Mouse (Mus musculus) intestine, embryonic 15.5 days (tissue): ENCODE results near the gene B2m. TPM values are rescaled to one million over a fixed set of nuclear protein-coding genes. Genes with fewer than 3 reads are reported as not detected.

Experiments used
- ATAC-seq: fragments of 200-750 bp; cut with Nextera tagmentation; 2 replicates; pipeline ENCODE4 v1.8.0; 2017; ENCODE audit warnings: moderate TSS enrichment, moderate library complexity
- H3K27ac ChIP-seq: fragments of 300-500 bp; sonication (generic); 2 replicates; pipeline ENCODE4 v1.5.1; 2015; ENCODE audit warnings: mild to moderate bottlenecking, inconsistent platforms
- H3K27me3 ChIP-seq: fragments of 300-500 bp; sonication (generic); replicated peaks from 2 replicates; pipeline ENCODE4 v1.6.1; 2015; ENCODE audit warnings: inconsistent platforms
- H3K36me3 ChIP-seq: fragments of 300-500 bp; sonication (generic); 2 replicates; pipeline ENCODE4 v1.6.1; 2015; ENCODE audit warnings: inconsistent platforms
- H3K4me1 ChIP-seq: fragments of 300-500 bp; sonication (generic); replicated peaks from 2 replicates; pipeline ENCODE4 v1.6.1; 2015; ENCODE audit warnings: inconsistent platforms
- H3K4me2 ChIP-seq: fragments of 300-500 bp; sonication (generic); replicated peaks from 2 replicates; pipeline ENCODE4 v1.6.1; 2015; ENCODE audit warnings: mild to moderate bottlenecking, inconsistent platforms
- H3K4me3 ChIP-seq: fragments of 300-500 bp; sonication (generic); replicated peaks from 2 replicates; pipeline ENCODE4 v1.5.1; 2015; ENCODE audit warnings: inconsistent platforms
- H3K9ac ChIP-seq: fragments of 300-500 bp; sonication (generic); 2 replicates; pipeline ENCODE4 v1.6.1; 2015; ENCODE audit warnings: inconsistent platforms
- H3K9me3 ChIP-seq: fragments of 300-500 bp; sonication (generic); 2 replicates; pipeline ENCODE4 v1.6.1; 2016; ENCODE audit warnings: inconsistent platforms
- WGBS: fragments of 180-500 bp; shearing (Covaris S2); methylation state at CpG from one replicate; pipeline ENCODE4 v1.1.7; 2015; 5-methylcytosine and 5-hydroxymethylcytosine counted together
- polyA plus RNA-seq: library from polyadenylated mRNA; unstranded; fragments of >200 nt; fragmentation: Nextera tagmentation; extraction: Ambion mirVana; gene quantifications from 2 replicates; pipeline ENCODE4 v1.2.1, GENCODE M21; 2015

The B2m gene
- polyA plus RNA-seq, 1 experiment from 2014 or later: 406 TPM

- no peak overlapping the region for H3K4me2 ChIP-seq
- H3K27ac ChIP-seq: no peak overlapping the region
- ATAC-seq: no peak
- no peaks in the 10 kb centered on the region for H3K9me3 ChIP-seq
- WGBS: 81% methylated on average over 11 of the region's 11 CpGs
- H3K4me1 ChIP-seq: no peaks in the 10 kb centered on the region
- H3K36me3 ChIP-seq: no peaks in the 10 kb centered on the region
- no peak overlapping the region for H3K4me3 ChIP-seq
- no peaks in the 10 kb centered on the region for H3K27me3 ChIP-seq
- H3K9ac ChIP-seq: no peak overlapping the region
These were observed 16.8 kb downstream of the B2m start for GRCm38 (mm10) chr2:122164293-122164692.

GRCm38 (mm10) chr2:122171292-122171691 is 23.8 kb downstream of the B2m start:
- no peak overlapping the region for H3K4me3 ChIP-seq
- H3K36me3 ChIP-seq: no peaks in the 10 kb centered on the region
- ATAC-seq: no peak
- no peak overlapping the region for H3K27ac ChIP-seq
- H3K27me3 ChIP-seq: no peaks in the 10 kb centered on the region
- no peak overlapping the region for H3K9ac ChIP-seq
- no peak overlapping the region for H3K4me2 ChIP-seq
- H3K9me3 ChIP-seq: no peaks in the 10 kb centered on the region
- 78% methylated on average over 6 of the region's 6 CpGs for WGBS
- H3K4me1 ChIP-seq: no peaks in the 10 kb centered on the region

DNA sequence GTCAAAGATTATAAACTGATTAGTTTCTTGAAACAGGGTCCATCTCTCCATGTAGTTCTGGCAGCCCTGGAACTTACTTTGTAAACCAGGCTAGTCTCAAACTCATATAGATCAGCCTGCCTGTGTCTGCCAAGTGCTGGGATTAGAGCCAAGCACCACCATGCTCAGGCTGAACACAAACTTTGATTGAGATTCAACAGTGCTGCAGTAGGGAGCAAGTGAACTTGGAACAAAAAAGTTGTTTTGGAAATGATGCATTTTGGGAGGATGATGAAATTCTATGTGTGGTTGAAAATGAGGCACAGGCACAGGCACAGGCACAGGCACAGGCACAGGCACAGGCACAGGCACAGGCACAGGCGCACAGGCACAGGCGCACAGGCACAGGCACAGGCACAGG is 24.7 kb downstream of the B2m start:
- Histone ChIP-seq H3K4me3 (no peak overlapping the region), H3K9me3 (no peaks in the 10 kb centered on the region), H3K27ac (no peak overlapping the region), H3K4me2 (no peak overlapping the region), H3K36me3 (no peaks in the 10 kb centered on the region), H3K9ac (no peak overlapping the region), H3K27me3 (no peaks in the 10 kb centered on the region), H3K4me1 (no peaks in the 10 kb centered on the region)
- ATAC-seq: no peak
- WGBS: 85% methylated on average over 2 of the region's 2 CpGs

GRCm38 (mm10) chr2:122180051-122180822 is 32.8 kb downstream of the B2m start:
- H3K27me3 ChIP-seq: no peaks in the 10 kb centered on the region
- H3K36me3 ChIP-seq: no peaks in the 10 kb centered on the region
- no peak for ATAC-seq
- H3K4me1 ChIP-seq: no peaks in the 10 kb centered on the region
- 68% methylated on average over 8 of the region's 8 CpGs for WGBS
- H3K4me3 ChIP-seq: no peak overlapping the region
- H3K9me3 ChIP-seq: no peaks in the 10 kb centered on the region
- H3K9ac ChIP-seq: no peak overlapping the region
- H3K4me2 ChIP-seq: no peak overlapping the region
- H3K27ac ChIP-seq: no peak overlapping the region

GRCm38 (mm10) chr2:122185086-122185485 is 37.6 kb downstream of the B2m start:
- Histone ChIP-seq H3K27ac (no peak overlapping the region), H3K4me3 (no peak overlapping the region), H3K9me3 (no peaks in the 10 kb centered on the region), H3K4me1 (no peaks in the 10 kb centered on the region), H3K9ac (no peak overlapping the region), H3K36me3 (no peaks in the 10 kb centered on the region), H3K27me3 (no peaks in the 10 kb centered on the region), H3K4me2 (no peak overlapping the region)
- ATAC-seq: no peak
- 84% methylated on average over 4 of the region's 4 CpGs for WGBS

DNA sequence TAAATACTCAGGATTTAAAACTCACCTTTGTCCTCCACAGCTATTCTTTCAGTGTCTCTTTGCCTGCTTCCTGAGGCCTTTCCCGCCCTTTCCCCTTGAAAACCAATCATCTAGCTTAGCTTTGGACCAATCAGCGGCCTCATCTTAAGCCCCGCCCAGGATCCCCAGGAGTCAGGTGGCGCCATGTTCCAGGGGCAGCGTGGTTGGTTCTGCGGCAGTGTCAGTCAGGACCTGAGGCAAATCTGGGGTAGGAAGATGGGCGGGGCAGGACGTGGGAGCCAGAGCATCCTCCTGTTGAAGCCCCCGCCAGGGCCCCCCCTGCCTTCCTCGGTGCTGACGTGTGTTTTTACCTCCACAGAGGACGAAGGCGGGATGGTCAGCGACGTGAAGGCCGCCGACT is 38.6 kb downstream of the B2m start, which contains the start of the genes Patl2 and Terb2:
TSS of gene Patl2 (minus strand) at position 84 of the 400 bp plus-strand sequence.
TSS of gene Terb2 (plus strand) at position 167 of the 400 bp plus-strand sequence.
- Histone ChIP-seq H3K4me2 (no peak within 1 kb of the TSS), H3K9ac (no peak within 1 kb of the TSS), H3K27ac (no peak within 1 kb of the TSS), H3K4me1 (no peaks in the 10 kb centered on the region), H3K9me3 (no peaks in the 10 kb centered on the region), H3K4me3 (no peak within 1 kb of the TSS), H3K36me3 (no peaks in the 10 kb centered on the region), H3K27me3 (no peaks in the 10 kb centered on the region)
- ATAC-seq: no peak
- WGBS: 85% methylated on average over 17 of the region's 17 CpGs

- no peak overlapping the region for H3K4me2 ChIP-seq
- no peaks in the 10 kb centered on the region for H3K27me3 ChIP-seq
- no peaks in the 10 kb centered on the region for H3K4me1 ChIP-seq
- no peaks in the 10 kb centered on the region for H3K9me3 ChIP-seq
- 82% methylated on average over 3 of the region's 3 CpGs for WGBS
- H3K9ac ChIP-seq: no peak overlapping the region
- H3K4me3 ChIP-seq: no peak overlapping the region
- peak; percentile 65; the same call in 1 of the 2 replicates for ATAC-seq
- H3K27ac ChIP-seq: no peak overlapping the region
- H3K36me3 ChIP-seq: no peaks in the 10 kb centered on the region
These were observed 39.3 kb downstream of the B2m start for GRCm38 (mm10) chr2:122186751-122187150.

GRCm38 (mm10) chr2:122191849-122192248 is 44.4 kb downstream of the B2m start:
- Histone ChIP-seq H3K4me1 (no peaks in the 10 kb centered on the region), H3K9me3 (no peaks in the 10 kb centered on the region), H3K27me3 (no peaks in the 10 kb centered on the region), H3K4me2 (no peak overlapping the region), H3K36me3 (no peaks in the 10 kb centered on the region), H3K9ac (no peak overlapping the region), H3K4me3 (no peak overlapping the region), H3K27ac (no peak overlapping the region)
- ATAC-seq: no peak
- 78% methylated on average over 3 of the region's 3 CpGs for WGBS

- Histone ChIP-seq H3K9ac (no peak overlapping the region), H3K9me3 (no peaks in the 10 kb centered on the region), H3K27ac (no peak overlapping the region), H3K4me1 (no peaks in the 10 kb centered on the region), H3K4me3 (no peak overlapping the region), H3K27me3 (no peaks in the 10 kb centered on the region), H3K36me3 (no peaks in the 10 kb centered on the region), H3K4me2 (no peak overlapping the region)
- peak; percentile 72 for ATAC-seq
- WGBS: 65% methylated on average over 1 of the region's 1 CpGs
These were observed 47.0 kb downstream of the B2m start for GRCm38 (mm10) chr2:122194509-122194929.

DNA sequence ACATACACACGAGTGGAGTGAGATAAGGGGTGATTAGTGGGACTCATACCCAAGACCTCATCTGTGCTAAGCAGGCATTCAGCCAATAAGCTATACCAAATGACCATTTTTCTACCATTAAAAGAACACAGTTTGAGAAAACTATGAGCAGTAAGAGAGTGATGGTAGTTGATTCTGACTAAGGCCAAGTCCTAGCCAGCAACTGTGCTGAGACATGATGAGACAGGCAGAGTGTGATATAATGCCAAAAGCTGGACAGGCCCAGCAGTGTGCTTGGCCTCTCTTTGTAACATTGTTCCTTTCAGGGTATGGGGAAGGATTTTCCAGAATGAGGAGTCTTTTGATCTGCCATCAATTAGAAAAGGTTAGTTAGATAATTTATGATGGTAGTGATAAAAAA is 54.0 kb downstream of the B2m start:
- no peak for ATAC-seq
- WGBS: 72% methylated on average over 1 of the region's 1 CpGs

More for the DNA sequence above, 54.0 kb downstream of the B2m start:
- no peak overlapping the region for H3K27ac ChIP-seq
- H3K9me3 ChIP-seq: no peaks in the 10 kb centered on the region
- H3K9ac ChIP-seq: no peak overlapping the region
- no peak overlapping the region for H3K4me2 ChIP-seq
- H3K4me3 ChIP-seq: no peak overlapping the region
- no peaks in the 10 kb centered on the region for H3K36me3 ChIP-seq
- H3K27me3 ChIP-seq: no peaks in the 10 kb centered on the region
- peaks cover 1% of the 10 kb centered on the region; the same call in 1 of the 2 replicates for H3K4me1 ChIP-seq

Other genes with a start within 250 kb of the B2m start
- 36.3 and 46.8 TPM in 2 replicates for gene Ctdspl2, start 191.7 kb upstream of the B2m start, polyA plus RNA-seq
- gene Mageb3, start 191.6 kb upstream of the B2m start, polyA plus RNA-seq: 0.11 TPM in 2 replicates
- 9.6 and 10.6 TPM in 2 replicates for gene Eif3j1, start 119.1 kb upstream of the B2m start, polyA plus RNA-seq
- gene Spg11, start 29.3 kb upstream of the B2m start, polyA plus RNA-seq: 8.5 TPM in 2 replicates
- gene Trim69, start 13.0 kb downstream of the B2m start, polyA plus RNA-seq: 0.09 TPM in 1 of 2 replicates, not detected in the other
- gene Patl2, start 38.5 kb downstream of the B2m start, polyA plus RNA-seq: not detected in 2 replicates
- not detected in 2 replicates for gene Terb2, start 38.6 kb downstream of the B2m start, polyA plus RNA-seq
- 68.1 and 68.6 TPM in 2 replicates for gene Sord, start 87.1 kb downstream of the B2m start, polyA plus RNA-seq
- 0.08 TPM in 1 of 2 replicates, not detected in the other for gene Duox2, start 150.8 kb downstream of the B2m start, polyA plus RNA-seq
- gene Duoxa2, start 151.2 kb downstream of the B2m start, polyA plus RNA-seq: 0.14 and 0.25 TPM in 2 replicates
- not detected in 2 replicates for gene Duoxa1, start 166.0 kb downstream of the B2m start, polyA plus RNA-seq
- 0.03 and 0.08 TPM in 2 replicates for gene Duox1, start 168.0 kb downstream of the B2m start, polyA plus RNA-seq
- 2.7 and 3.6 TPM in 2 replicates for gene Shf, start 221.5 kb downstream of the B2m start, polyA plus RNA-seq